Mouse (Mus musculus) MEL (cell line): ENCODE data around the gene Fcrlb. TPM values are rescaled to one million over a fixed set of nuclear protein-coding genes. Genes with fewer than 3 reads are reported as not detected.

Source experiments
- DNase-seq: peaks from one replicate; pipeline ENCODE4 v3.0.0; 2011; ENCODE audit warnings: low read depth, low spot score
- H3K27ac ChIP-seq: 2 replicates; pipeline ENCODE4 v1.5.1; 2012; ENCODE audit warnings: low read depth, mild to moderate bottlenecking, control low read depth, low read length, moderate library complexity; ENCODE audit not compliant: control insufficient read depth
- H3K27me3 ChIP-seq, 2 experiments: fragments of 150-350 bp in 1 of 2; sonication (generic) in 1 of 2; 2 replicates each; pipeline ENCODE4 v1.6.1; 2012; ENCODE audit warnings: low read length in 2 of 2, mild to moderate bottlenecking in 2 of 2, improper control_type of control experiment in 1 of 2, moderate library complexity in 1 of 2; ENCODE audit not compliant: insufficient read depth in 2 of 2, control insufficient read depth in 1 of 2
- H3K36me3 ChIP-seq, 2 experiments: 2 replicates each; pipeline ENCODE4 v1.6.1; 2012 to 2014; ENCODE audit warnings: low read length in 2 of 2, improper control_type of control experiment in 1 of 2, inconsistent platforms in 1 of 2, mild to moderate bottlenecking in 1 of 2; ENCODE audit not compliant: insufficient read depth in 2 of 2, control insufficient read depth in 1 of 2
- H3K4me1 ChIP-seq, 2 experiments: fragments of 150-350 bp in 1 of 2; sonication (generic) in 1 of 2; 2 replicates each; pipeline ENCODE4 v1.6.1; 2012; ENCODE audit warnings: low read length in 2 of 2, improper control_type of control experiment in 1 of 2, mild to moderate bottlenecking in 1 of 2; ENCODE audit not compliant: insufficient read depth in 2 of 2, control insufficient read depth in 1 of 2
- H3K4me3 ChIP-seq, 2 experiments: fragments of 150-350 bp in 1 of 2; sonication (generic) in 1 of 2; 2 replicates each; pipeline ENCODE4 v1.5.1; 2012; ENCODE audit warnings: low read depth in 2 of 2, low read length in 2 of 2, mild to moderate bottlenecking in 2 of 2, moderate library complexity in 2 of 2, control low read depth in 1 of 2, improper control_type of control experiment in 1 of 2; ENCODE audit not compliant: control insufficient read depth in 1 of 2, insufficient read depth in 1 of 2
- H3K79me2 ChIP-seq: 2 replicates; pipeline ENCODE4 v1.6.1; 2012; ENCODE audit warnings: mild to moderate bottlenecking, low read length, moderate library complexity; ENCODE audit not compliant: control insufficient read depth, poor library complexity, insufficient read depth
- H3K9ac ChIP-seq: 2 replicates; pipeline ENCODE4 v1.6.1; 2012; ENCODE audit warnings: low read depth, mild to moderate bottlenecking, control low read depth, low read length, moderate library complexity; ENCODE audit not compliant: control insufficient read depth, poor library complexity, severe bottlenecking
- H3K9me3 ChIP-seq: fragments of 150-350 bp; sonication (generic); replicated peaks from 2 replicates; pipeline ENCODE4 v1.6.1; 2012; ENCODE audit warnings: mild to moderate bottlenecking, low read length, improper control_type of control experiment, moderate library complexity; ENCODE audit not compliant: insufficient read depth
- CTCF ChIP-seq, 3 experiments: IDR thresholded peaks in 2 of 3; conservative IDR thresholded peaks in 1 of 3; 2 replicates each; pipeline ENCODE4 v1.5.1; 2011 to 2012; ENCODE audit warnings: low read length in 3 of 3, low read depth in 2 of 3, mild to moderate bottlenecking in 2 of 3, improper control_type of control experiment in 1 of 3, inconsistent platforms in 1 of 3, mixed read lengths in 1 of 3, moderate library complexity in 1 of 3; ENCODE audit not compliant: control insufficient read depth in 1 of 3, insufficient read depth in 1 of 3, poor library complexity in 1 of 3, severe bottlenecking in 1 of 3
- ELF1 ChIP-seq: IDR thresholded peaks from 2 replicates; pipeline ENCODE4 v1.6.1; 2014; ENCODE audit warnings: low read depth, mild to moderate bottlenecking, inconsistent platforms, low read length, improper control_type of control experiment, moderate library complexity
- EP300 ChIP-seq, 2 experiments: IDR thresholded peaks; 2 replicates each; pipeline ENCODE4 v1.6.1; 2011; ENCODE audit warnings: improper control_type of control experiment in 2 of 2, low read length in 2 of 2, low read depth in 1 of 2, mild to moderate bottlenecking in 1 of 2
- HCFC1 ChIP-seq: IDR thresholded peaks from 2 replicates; pipeline ENCODE4 v1.6.1; 2012; ENCODE audit warnings: low read depth, mild to moderate bottlenecking, inconsistent platforms, low read length, improper control_type of control experiment, moderate library complexity
- JUND ChIP-seq: IDR thresholded peaks from 2 replicates; pipeline ENCODE4 v1.6.1; 2011; ENCODE audit warnings: low read depth, mild to moderate bottlenecking, improper control_type of control experiment, low read length
- MAFK ChIP-seq: IDR thresholded peaks from 2 replicates; pipeline ENCODE4 v1.6.1; 2011; ENCODE audit warnings: low read depth, mild to moderate bottlenecking, low read length, improper control_type of control experiment, borderline replicate concordance
- MAX ChIP-seq: IDR thresholded peaks from 2 replicates; pipeline ENCODE4 v1.6.1; 2011; ENCODE audit warnings: low read length, improper control_type of control experiment
- MAZ ChIP-seq: IDR thresholded peaks from 2 replicates; pipeline ENCODE4 v1.6.1; 2012; ENCODE audit warnings: low read depth, mild to moderate bottlenecking, inconsistent platforms, low read length, improper control_type of control experiment
- MXI1 ChIP-seq: IDR thresholded peaks from 2 replicates; pipeline ENCODE4 v1.6.1; 2011; ENCODE audit warnings: mild to moderate bottlenecking, low read depth, low read length, improper control_type of control experiment
- MYB ChIP-seq: IDR thresholded peaks from 2 replicates; pipeline ENCODE4 v1.6.1; 2011; ENCODE audit warnings: mild to moderate bottlenecking, low read depth, low read length, improper control_type of control experiment
- MYC ChIP-seq: IDR thresholded peaks from 2 replicates; pipeline ENCODE4 v1.6.1; 2011; ENCODE audit warnings: low read depth, mild to moderate bottlenecking, low read length, improper control_type of control experiment, moderate library complexity
- NRF1 ChIP-seq: IDR thresholded peaks from 2 replicates; pipeline ENCODE4 v1.6.1; 2014; ENCODE audit warnings: low read depth, mild to moderate bottlenecking, inconsistent platforms, low read length, improper control_type of control experiment, moderate library complexity; ENCODE audit not compliant: poor library complexity, insufficient read depth, severe bottlenecking
- SMC3 ChIP-seq: IDR thresholded peaks from 2 replicates; pipeline ENCODE4 v1.6.1; 2011; ENCODE audit warnings: low read depth, low read length, improper control_type of control experiment
- TAL1 ChIP-seq: IDR thresholded peaks from 2 replicates; pipeline ENCODE4 v1.6.1; 2012; ENCODE audit warnings: mild to moderate bottlenecking, inconsistent platforms, low read length, moderate library complexity, mixed read lengths
- TBP ChIP-seq: IDR thresholded peaks from 2 replicates; pipeline ENCODE4 v1.8.0; 2011; ENCODE audit warnings: low read depth, low read length, improper control_type of control experiment
- UBTF ChIP-seq: IDR thresholded peaks from 2 replicates; pipeline ENCODE4 v1.6.1; 2012; ENCODE audit warnings: low read depth, mild to moderate bottlenecking, inconsistent platforms, low read length, improper control_type of control experiment, moderate library complexity, borderline replicate concordance; ENCODE audit not compliant: insufficient read depth
- ZC3H11A ChIP-seq: IDR thresholded peaks from 2 replicates; pipeline ENCODE4 v1.6.1; 2012; ENCODE audit warnings: low read depth, mild to moderate bottlenecking, inconsistent platforms, low read length, improper control_type of control experiment
- ZKSCAN1 ChIP-seq: IDR thresholded peaks from 2 replicates; pipeline ENCODE4 v1.6.1; 2012; ENCODE audit warnings: low read depth, mild to moderate bottlenecking, inconsistent platforms, low read length, improper control_type of control experiment, moderate library complexity
- polyA plus RNA-seq, 2 experiments: library from polyadenylated mRNA; stranded (reverse) in 1 of 2; unstranded in 1 of 2; fragments of >175 nt in 1 of 2; fragments of >200 nt in 1 of 2; gene quantifications; 2 replicates each; pipeline versions ENCODE4 v1.2.1 to v1.2.4; 2012; ENCODE audit warnings: low replicate concordance in 2 of 2, low read depth in 1 of 2; ENCODE audit not compliant: insufficient read length in 2 of 2, insufficient read depth in 1 of 2, missing spikeins in 1 of 2
- total RNA-seq: library from RNA; depleted of rRNA; stranded (reverse); fragments of 300-350 nt; gene quantifications from 2 replicates; pipeline ENCODE4 v1.2.3, GENCODE M21; 2012

The Fcrlb gene
- total and polyA plus RNA-seq, 3 experiments: not detected

- no peak for TF ChIP-seq UBTF
- TF ChIP-seq, all 39 proteins: peak for 9
Observed at GRCm38 (mm10) chr1:170894603-170895602, 17.8 kb downstream of the Fcrlb start (continued).

GRCm38 (mm10) chr1:170892279-170892678 is 20.5 kb downstream of the Fcrlb start:
- no peaks in the 10 kb centered on the region for H3K79me2 ChIP-seq
- no peak overlapping the region for H3K27ac ChIP-seq
- no peak for TF ChIP-seq MYC
- TF ChIP-seq ELF1: no peak
- TF ChIP-seq ZKSCAN1: no peak
- TF ChIP-seq HCFC1: no peak
- no peak for TF ChIP-seq TAL1
- no peak for TF ChIP-seq JUND
- TF ChIP-seq MAX: no peak
- TF ChIP-seq EP300 (IDR thresholded peaks at IDR 0.05; ENCODE audit: low read depth in 1 of 2, low read length in 2 of 2): no peak
- TF ChIP-seq MAFK: no peak
- no peak for TF ChIP-seq ZC3H11A
- no peak for TF ChIP-seq NRF1
- TF ChIP-seq SMC3: no peak
- TF ChIP-seq TBP: no peak
- no peak for TF ChIP-seq CTCF (IDR thresholded peaks at IDR 0.05 in 2 of 3, conservative IDR thresholded peaks at IDR 0.05 in 1 of 3; ENCODE audit: control insufficient read depth in 1 of 3, insufficient read depth in 1 of 3, low read depth in 2 of 3, low read length in 3 of 3, poor library complexity in 1 of 3, severe bottlenecking in 1 of 3)
- no peak overlapping the region for H3K4me3 ChIP-seq
- no peaks in the 10 kb centered on the region for H3K9me3 ChIP-seq
- peaks cover 0 to 11% of the 10 kb centered on the region in 2 experiments; a peak in 2 of 4 replicates for H3K36me3 ChIP-seq
- DNase-seq: no peak
- peaks cover 7 to 12% of the 10 kb centered on the region in 2 experiments for H3K4me1 ChIP-seq
- H3K27me3 ChIP-seq: no peaks in the 10 kb centered on the region
- no peak overlapping the region for H3K9ac ChIP-seq

- TF ChIP-seq MYB (no peak), UBTF (no peak), MAZ (no peak), MAX (no peak), MXI1 (no peak)
- H3K9ac ChIP-seq: no peak overlapping the region
- DNase-seq: no peak
- H3K4me3 ChIP-seq: no peak overlapping the region
- no peaks in the 10 kb centered on the region for H3K79me2 ChIP-seq
- H3K27me3 ChIP-seq: no peaks in the 10 kb centered on the region
- peaks cover 7 to 10% of the 10 kb centered on the region in 2 experiments for H3K4me1 ChIP-seq
- peaks cover 0 to 7% of the 10 kb centered on the region in 2 experiments; a peak in 2 of 4 replicates for H3K36me3 ChIP-seq
- H3K27ac ChIP-seq: no peak overlapping the region
- no peaks in the 10 kb centered on the region for H3K9me3 ChIP-seq
Observed at GRCm38 (mm10) chr1:170891646-170892045, 21.1 kb downstream of the Fcrlb start.
